Mouse (Mus musculus) 3T3-L1 (cell line): ENCODE results near the gene Tbxa2r.
A peak's percentile ranks its signal among the peaks of the same experiment; 100 is the strongest.

Experiments
- DNase-seq: peaks from one replicate; pipeline ENCODE4 v3.0.0-alpha.2; 2015; ENCODE audit warnings: low read depth, low spot score

Gene Tbxa2r

DNA sequence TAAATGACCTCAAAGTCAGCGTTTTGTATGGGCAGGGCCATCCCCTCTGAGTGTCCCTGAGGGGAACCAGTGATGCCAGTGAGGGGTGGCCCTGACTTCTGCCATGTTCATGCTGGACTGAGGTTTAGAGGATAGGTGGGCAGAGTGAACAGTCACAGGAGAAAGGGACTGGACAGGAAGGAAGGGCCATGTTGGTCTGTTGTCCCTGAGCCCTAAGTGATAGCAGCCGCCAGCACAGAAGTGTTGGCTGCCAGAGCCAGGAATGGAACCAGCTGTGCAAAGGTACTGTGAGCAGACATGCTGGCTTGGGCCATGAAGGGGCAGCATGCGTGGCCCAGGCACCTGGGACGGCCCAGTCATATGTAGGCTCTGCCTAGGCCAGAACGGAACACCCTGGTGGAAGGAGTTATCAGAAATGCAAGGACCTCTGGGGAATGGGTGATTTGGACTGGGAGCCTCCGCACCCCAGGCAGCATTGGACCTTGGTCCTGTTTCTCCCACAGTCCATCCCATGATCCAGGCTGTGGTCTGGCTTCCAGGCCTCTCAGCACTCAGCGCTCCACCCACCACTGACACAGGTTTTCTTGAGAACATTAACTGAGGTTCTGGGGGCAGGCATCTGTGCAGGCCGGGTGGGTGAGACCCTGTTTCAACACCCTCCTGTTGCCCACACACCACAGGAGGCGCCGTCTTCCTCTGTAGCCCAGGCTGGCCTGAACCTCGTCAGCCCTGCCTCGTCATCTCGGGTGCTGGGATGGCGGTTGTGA, 28.8 kb upstream of the Tbxa2r start:
- no peak for DNase-seq

DNA sequence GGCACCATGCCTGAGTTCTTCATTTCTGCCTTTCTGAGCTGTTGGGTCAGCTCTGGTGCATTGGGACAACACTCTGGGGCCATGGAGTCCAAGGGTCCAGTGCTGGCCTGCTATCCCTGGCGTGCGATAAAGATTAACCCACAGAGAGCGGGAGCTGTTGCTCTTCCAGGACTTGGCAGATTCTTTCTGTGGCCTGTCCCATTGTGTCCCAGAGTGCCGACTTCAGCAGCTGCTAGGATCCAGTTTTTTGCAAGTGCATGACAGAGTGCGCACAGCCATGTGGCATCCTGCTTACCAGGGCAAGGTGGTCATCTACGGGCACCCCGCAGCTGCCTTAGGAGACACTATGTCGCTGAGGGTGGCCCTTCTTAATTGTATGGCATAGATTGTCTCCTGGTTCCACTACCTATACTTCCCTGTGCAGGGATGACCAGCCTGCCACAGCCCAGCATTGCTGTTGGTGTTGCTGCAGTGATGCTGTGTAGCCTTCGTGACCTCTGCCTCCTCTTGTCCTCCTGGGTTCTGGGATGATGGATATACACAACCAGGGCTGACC, 28.1 kb upstream of the Tbxa2r start:
- DNase-seq: no peak

DNA sequence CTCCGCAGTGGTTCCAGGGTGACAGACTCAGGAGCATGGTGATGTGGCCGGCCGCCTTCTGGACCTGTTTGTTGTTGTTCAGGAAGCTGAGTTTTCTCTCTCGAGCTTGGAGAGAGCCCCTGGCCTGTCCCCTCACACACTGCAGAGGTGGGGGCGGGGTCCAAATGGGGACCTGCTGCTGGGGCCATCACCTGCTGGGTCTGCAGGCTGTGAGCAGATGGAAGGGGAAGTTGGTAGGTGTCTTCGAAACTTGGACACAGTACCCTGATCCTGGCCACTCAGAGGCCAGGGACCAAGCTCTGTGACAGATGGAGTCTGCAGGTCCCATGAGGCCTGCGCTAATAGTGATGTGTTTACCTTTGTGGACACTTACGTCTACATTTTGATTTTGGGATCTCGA, 27.2 kb upstream of the Tbxa2r start:
- DNase-seq: no peak

DNA sequence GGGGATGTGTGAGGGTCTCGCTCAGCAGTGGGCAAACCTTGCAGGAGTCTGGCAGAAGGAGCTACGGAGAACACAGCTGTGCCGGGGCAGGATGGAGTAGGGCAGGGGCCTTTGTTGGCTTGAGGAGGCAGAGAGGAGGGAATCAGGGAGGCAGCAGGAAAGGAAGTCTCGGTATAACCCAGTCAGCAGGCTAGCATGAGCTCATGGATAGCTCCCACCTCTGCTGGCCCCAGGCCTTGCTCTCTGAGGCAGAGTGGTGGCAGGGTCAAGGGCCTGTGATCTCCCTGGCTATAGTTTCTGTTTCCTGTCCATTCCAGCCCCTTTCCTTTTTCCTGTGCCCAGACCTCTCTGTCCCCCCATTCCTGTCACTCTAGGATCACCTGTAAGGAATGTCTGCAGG, 26.2 kb upstream of the Tbxa2r start:
- no peak for DNase-seq

- no peak for DNase-seq
Measured at GRCm38 (mm10) chr10:81302781-81303218, 25.7 kb upstream of the Tbxa2r start.

GRCm38 (mm10) chr10:81303258-81303657, 25.3 kb upstream of the Tbxa2r start:
- no peak for DNase-seq

DNA sequence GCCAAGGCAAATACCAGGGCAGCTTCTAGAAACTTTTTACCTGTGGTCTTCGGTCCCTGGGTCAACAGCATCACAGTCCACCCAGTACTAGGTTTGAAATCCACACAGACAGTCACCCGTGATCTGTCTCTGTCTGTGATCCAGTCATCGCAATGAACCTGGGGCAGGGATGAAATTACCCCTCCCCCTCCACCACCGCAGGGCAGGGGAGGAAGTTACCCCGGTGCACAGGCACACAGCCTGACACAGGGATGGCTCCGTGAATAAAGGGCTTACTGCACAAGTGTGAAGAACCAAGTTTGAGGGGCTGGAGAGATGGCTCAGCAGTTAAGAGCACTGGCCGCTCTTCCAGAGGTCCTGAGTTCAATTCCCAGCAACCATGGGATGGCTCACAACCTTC, 24.8 kb upstream of the Tbxa2r start:
- no peak for DNase-seq

GRCm38 (mm10) chr10:81304597-81305238, 23.8 kb upstream of the Tbxa2r start:
- peak; percentile 64 for DNase-seq

DNA sequence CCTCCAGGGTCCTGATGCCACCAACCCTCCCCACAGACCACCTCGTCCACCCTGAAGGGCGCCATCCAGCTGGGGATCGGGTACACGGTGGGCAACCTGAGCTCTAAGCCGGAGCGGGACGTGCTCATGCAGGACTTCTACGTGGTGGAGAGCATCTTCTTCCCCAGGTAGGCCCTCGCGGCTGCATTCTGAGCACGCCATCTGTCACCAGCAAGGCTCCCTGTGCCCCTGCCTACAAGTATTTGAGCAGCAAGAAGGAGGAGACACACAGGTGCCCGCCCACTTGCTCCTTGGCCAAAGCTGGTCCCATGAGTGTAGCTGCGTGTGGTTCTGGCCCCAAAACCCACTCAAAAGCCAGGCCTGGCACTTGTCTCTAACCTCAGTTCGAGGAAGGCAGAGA, 22.9 kb upstream of the Tbxa2r start:
- no peak for DNase-seq

DNA sequence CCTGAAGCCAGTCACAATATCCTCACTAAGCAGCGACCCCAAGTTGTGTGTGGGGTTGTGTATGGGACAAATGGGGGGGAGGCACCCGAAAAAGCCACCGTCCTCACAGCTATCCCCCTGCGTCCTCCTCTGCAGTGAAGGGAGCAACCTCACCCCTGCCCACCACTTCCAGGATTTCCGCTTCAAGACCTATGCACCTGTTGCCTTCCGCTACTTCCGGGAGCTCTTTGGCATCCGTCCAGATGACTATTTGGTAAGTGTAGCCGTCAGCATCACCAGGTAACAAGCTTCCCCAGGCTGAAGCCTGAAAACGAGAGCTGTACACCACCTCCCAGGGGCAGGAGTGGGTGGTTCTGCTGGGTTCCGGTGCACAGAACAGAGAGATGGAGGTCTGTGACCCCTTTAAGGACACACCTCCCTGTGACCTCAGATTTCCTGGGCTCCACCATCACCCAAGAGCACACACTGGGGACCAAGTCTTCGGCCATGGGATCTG, 22.3 kb upstream of the Tbxa2r start:
- DNase-seq: no peak

DNA sequence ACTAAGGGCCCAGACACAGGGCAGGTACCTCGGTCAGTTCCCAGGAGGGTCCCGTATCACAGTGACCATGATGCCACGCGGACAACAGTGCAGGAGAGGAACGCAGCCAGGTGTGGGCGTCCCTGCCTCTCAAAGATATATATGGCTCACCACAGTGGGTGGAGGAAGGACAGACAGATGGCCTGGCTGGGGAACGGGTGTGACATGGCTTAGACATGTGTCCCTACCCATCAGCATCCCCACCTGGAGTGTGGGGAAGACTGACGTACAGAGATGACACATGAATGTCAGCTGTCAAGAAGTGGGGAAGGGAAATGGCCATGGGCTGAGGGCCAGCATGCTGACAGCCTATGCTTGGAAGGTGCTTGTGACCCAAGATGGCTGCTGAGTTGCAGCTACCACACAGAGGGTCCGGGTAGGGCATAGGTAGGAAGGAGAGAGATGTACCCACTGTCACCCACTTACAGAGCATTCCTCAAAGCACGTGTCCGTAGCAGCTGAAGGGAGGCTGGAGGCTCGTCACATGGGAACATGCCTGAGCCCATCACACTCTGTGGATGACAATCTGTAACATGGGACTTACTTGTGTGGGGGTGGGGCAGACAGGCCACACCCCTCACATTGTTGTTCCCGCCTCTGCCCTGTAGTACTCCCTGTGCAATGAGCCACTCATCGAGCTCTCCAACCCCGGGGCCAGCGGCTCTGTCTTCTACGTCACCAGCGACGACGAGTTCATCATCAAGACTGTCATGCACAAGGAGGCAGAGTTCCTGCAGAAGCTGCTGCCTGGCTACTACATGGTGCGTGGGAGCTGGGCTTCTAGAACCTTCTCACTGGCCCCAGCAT, 21.5 kb upstream of the Tbxa2r start:
- no peak for DNase-seq

GRCm38 (mm10) chr10:81309571-81309970, 19.0 kb upstream of the Tbxa2r start:
- DNase-seq: no peak

DNA sequence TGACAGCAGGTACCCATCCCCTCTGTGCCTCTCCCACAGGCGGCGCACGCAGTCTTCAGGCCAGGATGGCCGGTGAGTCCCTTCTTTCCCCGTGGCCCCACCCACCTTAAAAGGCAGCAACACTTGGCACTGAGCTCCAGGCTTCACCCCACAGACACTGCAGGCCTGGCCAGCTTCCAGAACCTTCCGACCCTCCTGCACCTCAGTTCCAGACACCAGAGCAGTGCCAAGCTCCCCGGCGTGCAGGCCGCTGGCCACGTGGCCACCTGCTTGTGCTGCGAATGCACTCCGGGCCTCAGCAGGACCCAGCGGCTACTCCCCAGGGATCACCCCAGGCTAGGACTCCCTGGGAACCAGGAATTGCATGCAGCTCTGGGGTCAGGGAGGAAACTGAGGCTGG, 14.9 kb upstream of the Tbxa2r start:
- DNase-seq: no peak

- no peak for DNase-seq
Measured at GRCm38 (mm10) chr10:81314201-81314600, 14.3 kb upstream of the Tbxa2r start.

DNA sequence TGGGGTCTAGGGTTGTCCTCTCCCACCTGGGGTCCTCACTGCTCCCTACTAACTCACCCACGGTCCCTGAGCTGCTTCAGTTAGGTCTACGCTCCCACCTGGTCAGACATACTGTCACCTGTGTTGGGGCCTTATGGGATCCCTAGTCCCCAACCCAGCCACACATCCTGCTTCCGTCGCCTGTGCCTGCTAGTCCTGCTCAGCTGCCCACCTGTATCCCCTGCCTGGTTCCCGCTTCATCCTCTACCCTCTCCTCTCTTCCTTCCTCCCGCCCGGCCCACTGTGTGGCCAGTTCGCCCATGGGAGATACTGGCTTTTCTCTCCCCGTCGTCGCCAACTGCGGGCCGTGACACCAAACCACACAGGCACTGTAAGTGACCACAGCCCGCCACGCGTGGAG, 12.9 kb upstream of the Tbxa2r start:
- DNase-seq: no peak

GRCm38 (mm10) chr10:81316338-81317060, 12.0 kb upstream of the Tbxa2r start:
- DNase-seq: no peak

GRCm38 (mm10) chr10:81317273-81317672, 11.3 kb upstream of the Tbxa2r start:
- DNase-seq: no peak

GRCm38 (mm10) chr10:81318589-81319329, 9.8 kb upstream of the Tbxa2r start:
- DNase-seq: peak; percentile 52

- DNase-seq: peak; percentile 39
Measured at GRCm38 (mm10) chr10:81319330-81319699, 9.2 kb upstream of the Tbxa2r start.

GRCm38 (mm10) chr10:81319741-81320549, 8.6 kb upstream of the Tbxa2r start:
- DNase-seq: peak; percentile 100
